Mouse (Mus musculus) olfactory bulb, adult 2 months (tissue): ENCODE measurements at regions not wholly inside any gene's neighbourhood (a gene's known extent, or its start where the extent isn't known, plus 50 kb on each side); places are given as distances from the start of the nearest gene placed in this dataset.

Source experiments
- H3K27ac ChIP-seq: fragments of 200-500 bp; 2 replicates; pipeline ENCODE4 v1.5.1; 2012; ENCODE audit warnings: low read depth, low read length; ENCODE audit not compliant: insufficient read depth
- H3K4me1 ChIP-seq: fragments of 200-500 bp; 2 replicates; pipeline ENCODE4 v1.6.1; 2012; ENCODE audit warnings: low read length; ENCODE audit not compliant: control insufficient read depth, insufficient read depth
- H3K4me3 ChIP-seq: fragments of 200-500 bp; 2 replicates; pipeline ENCODE4 v1.5.1; 2012; ENCODE audit warnings: mild to moderate bottlenecking, low read depth, low read length, moderate library complexity; ENCODE audit not compliant: insufficient read depth
- CTCF ChIP-seq: fragments of 200-500 bp; IDR thresholded peaks from 2 replicates; pipeline ENCODE4 v1.5.1; 2012; ENCODE audit warnings: low read depth, mild to moderate bottlenecking, low read length, moderate library complexity; ENCODE audit not compliant: insufficient read depth
- POLR2A ChIP-seq: fragments of 200-500 bp; IDR thresholded peaks from 2 replicates; pipeline ENCODE4 v1.6.1; 2012; ENCODE audit warnings: mild to moderate bottlenecking, low read depth, low read length, moderate library complexity; ENCODE audit not compliant: insufficient read depth
- WGBS: fragments of 180-500 bp; shearing (Covaris S2); methylation state at CpG from one replicate; pipeline ENCODE4 v1.1.7; 2018; 5-methylcytosine and 5-hydroxymethylcytosine counted together

- TF ChIP-seq POLR2A (no peak), CTCF (no peak)
- WGBS = 53% methylated on average over 3 of the region's 3 CpGs
- Histone ChIP-seq H3K4me3 (no peak overlapping the region), H3K4me1 (no peaks in the 10 kb centered on the region), H3K27ac (no peak overlapping the region)
These were observed 126.3 kb upstream of the Cd180 start for GRCm38 (mm10) chr13:102566846-102567572.

GRCm38 (mm10) chr13:102569580-102569979 is 123.8 kb upstream of the Cd180 start:
- H3K4me1 ChIP-seq = peaks cover 7% of the 10 kb centered on the region; the same call in 1 of the 2 replicates
- no peak overlapping the region for H3K27ac ChIP-seq
- no peak for TF ChIP-seq POLR2A
- no peak for TF ChIP-seq CTCF
- H3K4me3 ChIP-seq = no peak overlapping the region
- 98% methylated on average over 3 of the region's 3 CpGs for WGBS

GRCm38 (mm10) chr13:102570286-102570685 is 123.1 kb upstream of the Cd180 start:
- 100% methylated on average over 1 of the region's 1 CpGs for WGBS
- TF ChIP-seq CTCF (no peak), POLR2A (no peak)
- Histone ChIP-seq H3K4me3 (no peak overlapping the region), H3K4me1 (peaks cover 7% of the 10 kb centered on the region; the same call in 1 of the 2 replicates), H3K27ac (no peak overlapping the region)

GRCm38 (mm10) chr13:102573286-102573921 is 120.0 kb upstream of the Cd180 start:
- WGBS = 42% methylated on average over 5 of the region's 5 CpGs
- no peak for TF ChIP-seq POLR2A
- TF ChIP-seq CTCF = no peak
- no peak overlapping the region for H3K4me3 ChIP-seq
- peak overlapping the region; percentile 60; the same call in 1 of the 2 replicates for H3K27ac ChIP-seq
- H3K4me1 ChIP-seq = peaks cover 7% of the 10 kb centered on the region; the same call in 1 of the 2 replicates

GRCm38 (mm10) chr13:102576871-102577662 is 116.3 kb upstream of the Cd180 start:
- H3K4me1 ChIP-seq = peaks cover 7% of the 10 kb centered on the region; the same call in 1 of the 2 replicates
- no peak for TF ChIP-seq POLR2A
- TF ChIP-seq CTCF = no peak
- 55% methylated on average over 7 of the region's 7 CpGs for WGBS
- no peak overlapping the region for H3K4me3 ChIP-seq
- no peak overlapping the region for H3K27ac ChIP-seq

- H3K4me3 ChIP-seq = no peak overlapping the region
- H3K4me1 ChIP-seq = no peaks in the 10 kb centered on the region
- TF ChIP-seq POLR2A = no peak
- TF ChIP-seq CTCF = no peak
- H3K27ac ChIP-seq = no peak overlapping the region
- WGBS = 72% methylated on average over 2 of the region's 2 CpGs
These were observed 114.5 kb upstream of the Cd180 start for GRCm38 (mm10) chr13:102578811-102579210.

- Histone ChIP-seq H3K4me3 (no peak overlapping the region), H3K27ac (no peak overlapping the region), H3K4me1 (no peaks in the 10 kb centered on the region)
- no peak for TF ChIP-seq POLR2A
- no peak for TF ChIP-seq CTCF
- WGBS = 95% methylated on average over 3 of the region's 3 CpGs
These were observed 113.7 kb upstream of the Cd180 start for GRCm38 (mm10) chr13:102579638-102580037.

GRCm38 (mm10) chr13:102583984-102584645 is 109.2 kb upstream of the Cd180 start:
- TF ChIP-seq CTCF = no peak
- no peak for TF ChIP-seq POLR2A
- 53% methylated on average over 12 of the region's 12 CpGs for WGBS
- no peaks in the 10 kb centered on the region for H3K4me1 ChIP-seq
- peak overlapping the region; percentile 33 for H3K27ac ChIP-seq
- no peak overlapping the region for H3K4me3 ChIP-seq
